Comparison of ENCODE assay signal across 8 mouse cellular contexts in genomic region chr9:56727703-56728684, GRCm38 (mm10).
A peak's percentile ranks its signal among the peaks of the same experiment; 100 is the strongest.
DNase-seq lines count a peak whose midpoint lies in the region; ATAC-seq lines count a peak whose summit lies in the region.

No protein-coding gene starts in this region.

- WGBS in heart, embryonic 11.5 days (ENCODE audit: insufficient replicate concordance) = 41% methylated on average over 15 of the region's 15 CpGs
- WGBS in neural tube, embryonic 15.5 days = 20% methylated on average over 15 of the region's 15 CpGs

- DNase-seq in heart, adult 8-10 months (ENCODE audit: low spot score) = peak; percentile 4
- peak; percentile 58 for DNase-seq in adrenal gland, adult 2 months
- peak; percentile 54 to 69 for DNase-seq in frontal cortex, postnatal 36 days (ENCODE audit: low spot score in 2 of 2)
- DNase-seq in kidney, postnatal 14 days = peak; percentile 20
- no peak for DNase-seq in thymus, postnatal 14 days

- H3K9ac ChIP-seq in heart, embryonic 11.5 days (ENCODE audit: low read depth, low read length) = no peak overlapping the region
- no peak overlapping the region for H3K9ac ChIP-seq in neural tube, embryonic 15.5 days (replicated peaks)

- H3K36me3 ChIP-seq in heart, embryonic 11.5 days (ENCODE audit: control insufficient read depth, insufficient read depth, low read length) = no peaks in the 10 kb centered on the region
- H3K36me3 ChIP-seq in neural tube, embryonic 15.5 days = no peaks in the 10 kb centered on the region

- no peak overlapping the region for H3K4me3 ChIP-seq in heart, embryonic 11.5 days (ENCODE audit: low read depth, low read length)
- no peak overlapping the region for H3K4me3 ChIP-seq in neural tube, embryonic 15.5 days (replicated peaks)

- no peak overlapping the region for H3K27ac ChIP-seq in heart, embryonic 11.5 days (ENCODE audit: low read depth, low read length)
- H3K27ac ChIP-seq in neural tube, embryonic 15.5 days (replicated peaks) = peak overlapping the region; percentile 34

- no peak overlapping the region for H3K4me2 ChIP-seq in heart, embryonic 11.5 days
- no peak overlapping the region; the same call in 1 of the 2 replicates for H3K4me2 ChIP-seq in neural tube, embryonic 15.5 days

- H3K9me3 ChIP-seq in heart, embryonic 11.5 days (replicated peaks; ENCODE audit: control insufficient read depth, low read length) = no peaks in the 10 kb centered on the region
- no peaks in the 10 kb centered on the region for H3K9me3 ChIP-seq in neural tube, embryonic 15.5 days (replicated peaks)

- H3K4me1 ChIP-seq in heart, embryonic 11.5 days (ENCODE audit: control insufficient read depth, insufficient read depth, low read length) = no peaks in the 10 kb centered on the region
- peaks cover 25% of the 10 kb centered on the region for H3K4me1 ChIP-seq in neural tube, embryonic 15.5 days

- ATAC-seq in heart, embryonic 11.5 days (replicated peaks; ENCODE audit: insufficient number of reproducible peaks, low FRiP score, low TSS enrichment) = no peak
- peak; percentile 34 for ATAC-seq in neural tube, embryonic 15.5 days (ENCODE audit: low FRiP score)
- no peak for ATAC-seq in erythroblast, adult 5-6 weeks (replicated peaks; ENCODE audit: low FRiP score, poor library complexity, severe bottlenecking)

- peaks cover 14% of the 10 kb centered on the region for H3K27me3 ChIP-seq in heart, embryonic 11.5 days (ENCODE audit: control insufficient read depth, insufficient read depth, low read length)
- no peaks in the 10 kb centered on the region for H3K27me3 ChIP-seq in neural tube, embryonic 15.5 days (replicated peaks)
